Mouse (Mus musculus) embryonic fibroblast, embryonic 13.5 days (primary cell): ENCODE results near the gene Cd248.

Experiments used
- CTCF ChIP-seq: IDR thresholded peaks from 2 replicates; pipeline ENCODE4 v1.5.1; 2011; ENCODE audit warnings: mild to moderate bottlenecking, control low read depth, low read length, moderate library complexity, borderline replicate concordance; ENCODE audit not compliant: insufficient read depth
- POLR2A ChIP-seq: IDR thresholded peaks from 2 replicates; pipeline ENCODE4 v1.6.1; 2011; ENCODE audit warnings: low read depth, mild to moderate bottlenecking, control low read depth, low read length, moderate library complexity

GRCm38 (mm10) chr19:5065104-5065503 is 2.8 kb upstream of the Cd248 start:
- TF ChIP-seq POLR2A (no peak), CTCF (no peak)
